Mouse (Mus musculus) lung, embryonic 14.5 days (tissue): Measurements from ENCODE around the gene Mettl8. TPM values are rescaled to one million over a fixed set of nuclear protein-coding genes. Genes with fewer than 3 reads are reported as not detected.

ENCODE experiments used
- ATAC-seq: fragments of 200-750 bp; cut with Nextera tagmentation; 2 replicates; pipeline ENCODE4 v1.8.0; 2017; ENCODE audit warnings: mild to moderate bottlenecking, moderate TSS enrichment, moderate library complexity; ENCODE audit not compliant: insufficient read depth
- DNase-seq: peaks from one replicate; pipeline ENCODE4 v3.0.0-alpha.2; 2015
- H3K27ac ChIP-seq: fragments of 300-500 bp; sonication (generic); 2 replicates; pipeline ENCODE4 v1.5.1; 2014; ENCODE audit warnings: low read depth, mild to moderate bottlenecking, moderate library complexity
- H3K27me3 ChIP-seq: fragments of 300-500 bp; sonication (generic); 2 replicates; pipeline ENCODE4 v1.6.1; 2014; ENCODE audit warnings: low read length, control low read depth; ENCODE audit not compliant: insufficient read depth
- H3K36me3 ChIP-seq: fragments of 300-500 bp; sonication (generic); 2 replicates; pipeline ENCODE4 v1.6.1; 2014; ENCODE audit warnings: control low read depth; ENCODE audit not compliant: insufficient read depth
- H3K4me1 ChIP-seq: fragments of 300-500 bp; sonication (generic); 2 replicates; pipeline ENCODE4 v1.6.1; 2014; ENCODE audit warnings: antibody characterized with exemption, control low read depth; ENCODE audit not compliant: insufficient read depth
- H3K4me2 ChIP-seq: fragments of 300-500 bp; sonication (generic); 2 replicates; pipeline ENCODE4 v1.6.1; 2014; ENCODE audit warnings: mild to moderate bottlenecking
- H3K4me3 ChIP-seq: fragments of 300-500 bp; sonication (generic); 2 replicates; pipeline ENCODE4 v1.5.1; 2014; ENCODE audit warnings: low read depth, low read length
- H3K9ac ChIP-seq: fragments of 300-500 bp; sonication (generic); 2 replicates; pipeline ENCODE4 v1.6.1; 2014
- H3K9me3 ChIP-seq: fragments of 300-500 bp; sonication (generic); 2 replicates; pipeline ENCODE4 v1.6.1; 2016; ENCODE audit warnings: low read depth, low read length, control low read depth
- CTCF ChIP-seq: IDR thresholded peaks from 2 replicates; pipeline ENCODE4 v1.5.1; 2016; ENCODE audit warnings: antibody characterized with exemption, low read depth
- WGBS: fragments of 180-500 bp; shearing (Covaris S2); extraction: QIAGEN DNeasy Blood & Tissue Kit; methylation state at CpG from one replicate; pipeline ENCODE4 v1.1.7; 2014; 5-methylcytosine and 5-hydroxymethylcytosine counted together
- polyA plus RNA-seq: library from polyadenylated mRNA; unstranded; fragments of >200 nt; fragmentation: Nextera tagmentation; extraction: Ambion mirVana; gene quantifications from 2 replicates; pipeline ENCODE4 v1.2.1, GENCODE M21; 2014

Gene Mettl8
- polyA plus RNA-seq, 1 experiment from 2014 or later: 19.6 TPM

GRCm38 (mm10) chr2:70932965-70933364 lies 122.4 kb downstream of the Mettl8 start:
- no peak overlapping the region for H3K9ac ChIP-seq
- ATAC-seq: no peak
- H3K27me3 ChIP-seq: no peaks in the 10 kb centered on the region
- no peaks in the 10 kb centered on the region for H3K4me1 ChIP-seq
- TF ChIP-seq CTCF: no peak
- no peak overlapping the region for H3K4me3 ChIP-seq
- no peak overlapping the region for H3K27ac ChIP-seq
- H3K9me3 ChIP-seq: no peaks in the 10 kb centered on the region
- H3K36me3 ChIP-seq: no peaks in the 10 kb centered on the region
- 62% methylated on average over 4 of the region's 4 CpGs for WGBS
- H3K4me2 ChIP-seq: no peak overlapping the region
- DNase-seq: no peak

DNA sequence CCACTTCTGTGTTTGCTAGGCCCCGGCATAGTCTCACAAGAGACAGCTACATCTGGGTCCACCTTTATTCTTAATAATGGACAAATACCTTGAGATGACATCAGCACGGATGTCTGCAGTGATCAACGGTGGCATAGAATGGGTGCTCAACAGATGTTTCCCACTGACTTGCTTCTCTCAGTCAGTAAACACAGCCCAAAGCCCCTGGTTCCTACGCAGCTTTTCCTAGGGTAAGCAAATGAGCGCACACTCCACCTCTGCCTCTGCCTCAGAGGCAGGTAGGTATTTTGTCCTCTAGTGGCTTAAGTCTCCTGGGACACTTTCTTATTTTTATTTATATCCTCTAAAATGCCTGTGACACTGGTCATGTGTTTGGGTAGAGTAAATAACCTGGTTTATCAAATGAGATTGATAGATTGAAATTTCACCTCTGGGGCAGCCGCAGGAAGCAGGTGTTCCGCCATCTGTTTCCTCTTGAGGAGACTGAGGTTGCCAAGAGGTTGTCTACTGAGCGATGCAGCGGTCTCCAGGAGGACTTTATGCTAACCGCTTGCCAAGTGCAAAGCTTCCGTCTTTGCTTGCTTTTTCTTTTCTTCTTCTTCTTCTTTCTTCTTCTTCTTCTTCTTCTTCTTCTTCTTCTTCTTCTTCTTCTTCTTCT lies 124.6 kb downstream of the Mettl8 start:
- peak; percentile 46 for DNase-seq
- no peaks in the 10 kb centered on the region for H3K4me1 ChIP-seq

DNA sequence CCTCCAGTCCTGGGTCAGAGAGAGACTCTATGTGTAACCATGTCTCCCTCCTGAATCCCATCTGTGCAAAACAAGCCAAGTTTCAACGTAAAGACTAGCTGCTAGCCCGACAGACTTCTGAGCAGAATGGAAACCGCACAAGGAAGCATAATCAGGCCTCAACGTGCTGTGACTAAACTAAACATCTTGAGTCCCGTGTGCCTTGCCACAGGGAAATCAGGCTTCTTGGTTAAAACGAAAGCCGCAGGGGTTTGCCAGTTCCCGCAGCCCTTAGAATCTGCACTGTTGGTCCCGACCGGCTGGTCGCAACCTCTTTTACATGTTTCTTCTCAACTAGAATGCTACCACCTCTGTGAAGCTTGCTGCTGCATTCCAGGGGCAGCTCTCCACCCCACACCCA lies 125.7 kb downstream of the Mettl8 start:
- H3K27me3 ChIP-seq: no peaks in the 10 kb centered on the region
- no peak for TF ChIP-seq CTCF

More for the DNA sequence above, 124.6 kb downstream of the Mettl8 start:
- no peak for ATAC-seq
- Histone ChIP-seq H3K27me3 (no peaks in the 10 kb centered on the region), H3K4me3 (no peak overlapping the region), H3K27ac (no peak overlapping the region), H3K4me2 (no peak overlapping the region), H3K9ac (no peak overlapping the region), H3K36me3 (no peaks in the 10 kb centered on the region), H3K9me3 (no peaks in the 10 kb centered on the region)
- 78% methylated on average over 11 of the region's 11 CpGs for WGBS
- no peak for TF ChIP-seq CTCF

DNA sequence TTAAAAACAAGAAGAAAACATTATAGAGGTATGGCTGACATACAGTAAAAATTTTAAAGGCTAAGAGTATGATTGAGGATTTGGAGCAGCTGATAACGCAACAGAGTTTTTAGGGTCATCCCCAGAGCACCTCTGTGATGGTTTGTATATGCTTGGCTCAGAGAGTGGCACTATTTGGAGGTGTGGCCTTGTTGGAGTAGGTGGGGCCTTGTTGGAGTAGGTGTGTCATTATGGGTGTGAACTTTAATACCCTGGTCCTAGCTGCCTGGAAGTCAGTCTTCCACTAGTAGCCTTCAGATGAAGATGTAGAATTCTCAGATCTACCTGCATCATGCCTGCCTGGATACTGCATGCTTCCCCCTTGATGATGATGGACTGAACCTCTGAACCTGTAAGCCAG lies 131.3 kb downstream of the Mettl8 start:
- Histone ChIP-seq H3K4me3 (no peak overlapping the region), H3K27ac (no peak overlapping the region), H3K9ac (no peak overlapping the region), H3K4me1 (no peaks in the 10 kb centered on the region), H3K4me2 (no peak overlapping the region), H3K36me3 (no peaks in the 10 kb centered on the region), H3K27me3 (no peaks in the 10 kb centered on the region), H3K9me3 (no peaks in the 10 kb centered on the region)
- ATAC-seq: no peak
- no peak for DNase-seq
- no peak for TF ChIP-seq CTCF
- WGBS: 73% methylated on average over 1 of the region's 1 CpGs

More for the DNA sequence above, 125.7 kb downstream of the Mettl8 start:
- H3K36me3 ChIP-seq: no peaks in the 10 kb centered on the region
- H3K4me1 ChIP-seq: no peaks in the 10 kb centered on the region
- no peak for ATAC-seq
- H3K27ac ChIP-seq: no peak overlapping the region
- H3K4me3 ChIP-seq: no peak overlapping the region
- no peak overlapping the region for H3K4me2 ChIP-seq
- WGBS: 79% methylated on average over 11 of the region's 11 CpGs
- no peak for DNase-seq
- H3K9ac ChIP-seq: no peak overlapping the region
- no peaks in the 10 kb centered on the region for H3K9me3 ChIP-seq

- Histone ChIP-seq H3K4me1 (no peaks in the 10 kb centered on the region), H3K4me2 (0 out of 2 replicates have a peak overlapping the region, but pooled peaks have one; percentile 5), H3K27ac (no peak overlapping the region), H3K36me3 (no peaks in the 10 kb centered on the region), H3K27me3 (no peaks in the 10 kb centered on the region), H3K9ac (no peak overlapping the region), H3K4me3 (no peak overlapping the region), H3K9me3 (no peaks in the 10 kb centered on the region)
- ATAC-seq (no peak), DNase-seq (no peak)
- 60% methylated on average over 6 of the region's 6 CpGs for WGBS
- TF ChIP-seq CTCF: no peak
Measured at GRCm38 (mm10) chr2:70922814-70923213, 132.6 kb downstream of the Mettl8 start.

DNA sequence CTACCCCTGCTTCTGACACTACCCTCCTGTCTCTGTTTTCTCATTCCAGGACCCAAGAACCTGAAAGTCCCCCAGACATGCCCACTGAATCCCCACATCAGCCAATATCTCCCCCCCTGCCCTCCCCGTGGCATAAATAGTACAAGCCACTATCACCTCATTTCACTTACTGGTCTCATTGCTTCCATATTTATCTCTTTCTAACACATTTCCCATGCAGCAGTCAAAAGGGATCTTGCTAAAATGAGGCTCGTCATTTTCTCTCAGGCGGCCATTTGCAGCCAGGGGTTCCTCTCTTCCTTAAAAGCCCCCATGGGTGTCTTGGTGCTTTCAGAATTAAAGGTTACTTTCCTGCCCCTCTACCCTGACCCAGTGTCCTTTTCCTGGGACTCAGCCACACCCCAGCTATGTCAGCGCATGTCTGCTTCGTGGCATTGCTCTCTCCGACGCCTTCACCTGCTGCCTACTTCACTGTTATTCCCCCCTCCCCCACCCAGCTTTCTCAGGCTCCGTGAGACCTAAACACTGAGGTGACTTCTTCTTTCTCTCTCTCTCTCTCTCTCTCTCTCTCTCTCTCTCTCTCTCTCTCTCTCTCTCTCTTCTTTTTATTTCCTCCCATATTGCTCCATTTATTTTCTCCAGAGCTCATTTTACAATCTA lies 134.3 kb downstream of the Mettl8 start:
- H3K4me2 ChIP-seq: no peak overlapping the region
- ATAC-seq (no peak), DNase-seq (no peak)
- no peak for TF ChIP-seq CTCF
- no peaks in the 10 kb centered on the region for H3K36me3 ChIP-seq
- H3K9ac ChIP-seq: no peak overlapping the region
- 25% methylated on average over 8 of the region's 8 CpGs for WGBS
- no peak overlapping the region for H3K27ac ChIP-seq
- H3K27me3 ChIP-seq: no peaks in the 10 kb centered on the region
- H3K9me3 ChIP-seq: no peaks in the 10 kb centered on the region
- no peaks in the 10 kb centered on the region for H3K4me1 ChIP-seq
- H3K4me3 ChIP-seq: no peak overlapping the region

GRCm38 (mm10) chr2:70919913-70920522 lies 135.4 kb downstream of the Mettl8 start:
- Histone ChIP-seq H3K9ac (no peak overlapping the region), H3K9me3 (no peaks in the 10 kb centered on the region), H3K4me1 (no peaks in the 10 kb centered on the region), H3K27ac (no peak overlapping the region), H3K36me3 (no peaks in the 10 kb centered on the region), H3K27me3 (no peaks in the 10 kb centered on the region), H3K4me2 (no peak overlapping the region), H3K4me3 (no peak overlapping the region)
- no peak for TF ChIP-seq CTCF
- 53% methylated on average over 2 of the region's 2 CpGs for WGBS
- DNase-seq (no peak), ATAC-seq (no peak)
